Mouse (Mus musculus): ENCODE measurements around the gene Ttc13. TPM values are rescaled to one million over a fixed set of nuclear protein-coding genes. Genes with fewer than 3 reads are reported as not detected.

Ttc13 gene
- polyA plus RNA-seq, 1 experiment from 2014 or later: 59.1 TPM

DNA sequence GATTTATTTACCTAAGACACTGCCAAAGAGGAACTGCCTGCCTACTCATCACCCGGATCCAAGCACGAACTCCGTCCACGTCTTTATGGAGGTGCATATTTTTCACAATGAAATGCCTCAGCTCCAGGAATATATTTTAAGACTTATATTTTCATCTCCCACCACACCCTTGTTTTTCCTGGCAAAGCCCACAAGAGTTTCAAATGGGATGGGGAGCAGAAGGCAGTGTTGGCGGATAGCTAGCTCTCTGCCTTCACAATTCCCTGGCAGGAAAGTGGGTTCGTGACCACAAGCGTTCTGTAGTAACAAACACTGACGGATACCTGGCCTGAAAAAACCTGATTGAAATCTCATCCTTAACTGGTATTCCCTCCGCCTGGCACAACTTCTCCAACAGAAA, 60.0 kb downstream of the Ttc13 start:
- Histone ChIP-seq H3K36me3 (ENCODE audit: control insufficient read depth, insufficient read depth, low read length) (no peaks in the 10 kb centered on the region), H3K27me3 (ENCODE audit: control insufficient read depth, insufficient read depth, low read length) (no peaks in the 10 kb centered on the region), H3K4me2 (replicated peaks; ENCODE audit: low read depth, low read length) (peak overlapping the region; percentile 83), H3K9ac (ENCODE audit: low read depth, low read length) (peak overlapping the region; percentile 95), H3K4me1 (replicated peaks; ENCODE audit: control insufficient read depth, insufficient read depth, low read length) (peaks cover 5% of the 10 kb centered on the region; the same call in 1 of the 2 replicates), H3K4me3 (ENCODE audit: low read depth, low read length) (peak overlapping the region; percentile 86), H3K27ac (ENCODE audit: low read depth, low read length) (no peak overlapping the region), H3K9me3 (ENCODE audit: control insufficient read depth, low read length) (no peaks in the 10 kb centered on the region)
- no peak for DNase-seq (ENCODE audit: low spot score)
- WGBS: 58% methylated on average over 9 of the region's 9 CpGs
- ATAC-seq (ENCODE audit: low FRiP score): no peak

DNA sequence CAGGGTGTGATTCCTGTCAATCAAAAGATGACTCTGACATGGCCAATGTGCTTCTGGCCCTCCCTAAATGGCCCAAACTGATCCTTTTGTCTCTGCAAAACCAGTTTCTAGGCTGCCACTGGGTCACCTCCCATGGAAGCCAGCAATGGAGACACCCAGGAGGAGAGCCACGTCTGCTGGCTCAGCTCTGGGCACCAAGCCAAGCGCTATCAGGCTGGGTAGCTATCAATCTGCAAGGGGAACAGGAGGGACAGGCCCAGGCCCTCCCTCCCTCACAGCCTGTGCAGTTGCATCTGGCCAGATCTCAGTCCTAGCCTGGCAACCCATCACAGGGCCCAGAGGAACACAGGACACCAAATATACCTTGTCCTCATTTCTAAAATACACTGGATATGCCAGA, 63.4 kb downstream of the Ttc13 start:
- H3K4me1 ChIP-seq (replicated peaks; ENCODE audit: control insufficient read depth, insufficient read depth, low read length): peaks cover 5% of the 10 kb centered on the region; the same call in 1 of the 2 replicates
- no peaks in the 10 kb centered on the region for H3K9me3 ChIP-seq (ENCODE audit: control insufficient read depth, low read length)
- H3K4me3 ChIP-seq (ENCODE audit: low read depth, low read length): no peak overlapping the region
- H3K27me3 ChIP-seq (ENCODE audit: control insufficient read depth, insufficient read depth, low read length): no peaks in the 10 kb centered on the region
- H3K27ac ChIP-seq (ENCODE audit: low read depth, low read length): no peak overlapping the region
- H3K4me2 ChIP-seq (replicated peaks; ENCODE audit: low read depth, low read length): no peak overlapping the region
- no peak overlapping the region for H3K9ac ChIP-seq (ENCODE audit: low read depth, low read length)
- WGBS: 59% methylated on average over 2 of the region's 2 CpGs
- no peak for ATAC-seq (ENCODE audit: low FRiP score)
- no peak for DNase-seq (ENCODE audit: low spot score)
- H3K36me3 ChIP-seq (ENCODE audit: control insufficient read depth, insufficient read depth, low read length): no peaks in the 10 kb centered on the region

DNA sequence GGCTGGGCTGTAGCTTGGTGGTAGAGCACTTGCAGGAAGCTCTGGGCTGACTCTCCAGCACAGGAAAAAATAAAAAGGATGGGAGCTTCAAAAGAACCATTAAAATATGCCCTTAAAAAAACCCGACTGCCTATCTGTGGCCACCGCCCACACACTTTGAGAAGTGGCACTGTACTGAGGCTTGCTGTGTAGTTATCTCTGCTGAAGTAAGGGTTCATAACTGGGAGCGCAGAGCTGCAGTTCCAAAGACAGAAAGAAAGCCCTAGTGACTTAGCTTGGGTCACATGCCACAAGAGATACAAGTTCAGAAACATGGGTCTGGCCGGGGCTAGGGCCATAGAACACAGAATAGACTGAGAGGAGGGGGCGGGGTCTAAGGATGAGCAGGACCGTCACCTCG, 63.8 kb downstream of the Ttc13 start:
- no peak overlapping the region for H3K4me3 ChIP-seq (ENCODE audit: low read depth, low read length)
- WGBS: 87% methylated on average over 7 of the region's 7 CpGs
- no peak for DNase-seq (ENCODE audit: low spot score)
- no peak overlapping the region for H3K27ac ChIP-seq (ENCODE audit: low read depth, low read length)
- no peaks in the 10 kb centered on the region for H3K9me3 ChIP-seq (ENCODE audit: control insufficient read depth, low read length)
- no peak overlapping the region for H3K4me2 ChIP-seq (replicated peaks; ENCODE audit: low read depth, low read length)
- no peaks in the 10 kb centered on the region for H3K36me3 ChIP-seq (ENCODE audit: control insufficient read depth, insufficient read depth, low read length)
- ATAC-seq (ENCODE audit: low FRiP score): no peak
- H3K27me3 ChIP-seq (ENCODE audit: control insufficient read depth, insufficient read depth, low read length): no peaks in the 10 kb centered on the region
- H3K9ac ChIP-seq (ENCODE audit: low read depth, low read length): no peak overlapping the region
- peaks cover 5% of the 10 kb centered on the region; the same call in 1 of the 2 replicates for H3K4me1 ChIP-seq (replicated peaks; ENCODE audit: control insufficient read depth, insufficient read depth, low read length)

DNA sequence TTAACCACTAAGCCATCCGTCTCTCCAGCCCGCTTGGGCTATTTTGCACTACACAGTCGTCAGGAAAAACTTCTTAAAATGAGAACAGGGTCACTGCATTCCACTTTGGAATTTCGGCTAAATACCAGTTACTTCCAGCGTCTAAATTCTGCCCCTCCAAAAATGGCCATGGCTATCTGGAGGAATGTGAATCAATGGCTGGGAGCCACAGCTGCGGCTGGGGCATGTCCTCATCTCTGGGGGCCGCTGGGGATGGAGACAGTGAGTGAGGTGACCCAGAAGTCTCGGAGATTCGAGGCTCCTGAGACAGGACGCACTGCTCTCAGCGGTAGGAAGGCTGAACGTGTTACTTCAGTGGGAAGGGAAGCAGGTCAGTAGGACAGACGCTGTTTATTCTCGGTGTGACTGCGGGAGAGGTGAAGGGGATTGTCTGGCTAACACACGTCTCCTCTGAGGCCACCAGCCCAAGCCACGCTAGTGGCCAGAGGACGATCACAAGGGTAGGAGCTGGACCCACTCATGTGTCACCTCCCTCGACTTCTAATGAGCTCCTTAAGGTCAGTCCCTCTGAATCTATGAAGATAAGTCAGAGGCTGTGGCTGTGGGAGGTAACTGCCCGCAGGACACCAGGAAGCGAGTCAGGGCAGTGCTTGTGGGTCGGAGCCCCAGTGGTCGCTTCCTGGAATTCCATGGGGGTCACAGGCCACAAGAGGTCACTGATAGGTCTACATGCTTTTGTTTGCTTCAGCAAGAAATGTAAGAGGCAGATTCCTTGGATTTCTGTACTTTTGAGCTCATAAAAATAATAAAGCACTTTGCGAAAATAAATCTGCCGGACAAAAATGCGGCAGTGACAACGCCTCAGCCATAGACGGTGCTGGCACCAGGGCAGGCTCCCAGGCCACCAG, 68.0 kb downstream of the Ttc13 start:
- Histone ChIP-seq H3K4me2 (replicated peaks; ENCODE audit: low read depth, low read length) (no peak overlapping the region), H3K27ac (ENCODE audit: low read depth, low read length) (no peak overlapping the region), H3K36me3 (ENCODE audit: control insufficient read depth, insufficient read depth, low read length) (no peaks in the 10 kb centered on the region), H3K27me3 (ENCODE audit: control insufficient read depth, insufficient read depth, low read length) (no peaks in the 10 kb centered on the region), H3K9ac (ENCODE audit: low read depth, low read length) (no peak overlapping the region), H3K4me1 (replicated peaks; ENCODE audit: control insufficient read depth, insufficient read depth, low read length) (no peaks in the 10 kb centered on the region), H3K9me3 (ENCODE audit: control insufficient read depth, low read length) (no peaks in the 10 kb centered on the region), H3K4me3 (ENCODE audit: low read depth, low read length) (no peak overlapping the region)
- no peak for ATAC-seq (ENCODE audit: low FRiP score)
- no peak for DNase-seq (ENCODE audit: low spot score)
- 59% methylated on average over 28 of the region's 28 CpGs for WGBS

DNA sequence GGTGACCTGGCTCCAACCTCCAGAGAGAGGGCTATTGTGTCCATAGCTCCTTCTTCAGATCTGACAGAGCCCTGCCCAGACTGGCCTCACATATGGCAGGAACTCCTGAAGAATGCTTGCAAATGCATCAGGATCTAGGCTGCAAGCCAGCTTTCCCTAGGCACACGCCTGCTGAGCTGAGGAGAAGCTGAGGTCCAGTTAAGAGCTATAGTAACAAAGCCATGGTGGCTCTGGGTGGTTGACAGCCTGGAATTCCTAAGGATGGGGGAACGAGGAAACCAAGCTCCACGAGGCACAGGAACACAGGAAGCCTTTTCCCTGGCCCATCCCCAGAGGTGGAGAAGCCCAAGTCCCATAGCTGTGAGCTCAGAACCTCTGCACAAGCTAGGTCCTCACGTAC, 69.2 kb downstream of the Ttc13 start:
- H3K9ac ChIP-seq (ENCODE audit: low read depth, low read length): no peak overlapping the region
- H3K4me2 ChIP-seq (replicated peaks; ENCODE audit: low read depth, low read length): no peak overlapping the region
- H3K4me3 ChIP-seq (ENCODE audit: low read depth, low read length): no peak overlapping the region
- H3K27me3 ChIP-seq (ENCODE audit: control insufficient read depth, insufficient read depth, low read length): no peaks in the 10 kb centered on the region
- no peak overlapping the region for H3K27ac ChIP-seq (ENCODE audit: low read depth, low read length)
- 41% methylated on average over 4 of the region's 4 CpGs for WGBS
- no peaks in the 10 kb centered on the region for H3K36me3 ChIP-seq (ENCODE audit: control insufficient read depth, insufficient read depth, low read length)
- H3K4me1 ChIP-seq (replicated peaks; ENCODE audit: control insufficient read depth, insufficient read depth, low read length): peaks cover 3% of the 10 kb centered on the region; the same call in 1 of the 2 replicates
- no peaks in the 10 kb centered on the region for H3K9me3 ChIP-seq (ENCODE audit: control insufficient read depth, low read length)
- ATAC-seq (ENCODE audit: low FRiP score) (no peak), DNase-seq (ENCODE audit: low spot score) (no peak)

DNA sequence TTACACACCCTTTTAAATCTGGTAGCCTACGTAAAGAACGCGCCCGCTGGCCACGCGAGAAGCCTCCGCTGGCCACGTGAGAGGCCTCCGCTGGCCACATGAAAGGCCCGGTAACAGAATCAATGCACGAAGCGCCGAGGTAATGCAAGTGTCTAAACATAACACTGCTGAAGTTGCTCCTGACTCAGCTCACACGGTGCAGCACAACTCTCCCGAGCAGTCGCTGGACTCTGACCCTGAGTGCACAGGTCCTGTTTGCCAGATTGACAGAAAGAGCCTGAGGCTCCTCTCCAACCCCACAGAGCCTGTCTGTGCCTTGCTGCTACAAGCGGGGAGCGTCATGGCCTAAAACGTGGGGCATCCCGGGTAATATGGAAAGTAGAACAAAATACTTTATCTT, 70.0 kb downstream of the Ttc13 start:
- WGBS: 90% methylated on average over 20 of the region's 20 CpGs

DNA sequence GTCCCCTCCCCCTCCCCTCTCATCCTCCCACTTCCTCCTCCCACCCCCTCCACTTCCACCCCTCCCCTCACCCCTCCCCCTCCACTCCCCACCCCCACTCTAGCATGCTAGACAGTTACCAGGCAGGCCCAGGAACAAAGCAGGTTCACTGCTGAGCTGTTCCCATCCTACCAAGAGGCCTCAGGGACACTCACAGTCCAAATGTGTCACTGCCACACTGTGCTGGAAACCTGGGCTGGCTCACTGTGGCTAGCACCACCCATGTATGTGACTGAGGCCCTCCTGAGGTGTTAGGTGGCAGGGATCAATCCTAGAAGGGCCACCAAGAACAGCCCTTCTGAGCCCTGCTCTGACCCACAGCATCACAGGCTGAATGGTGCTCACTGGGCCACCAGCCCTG, 73.5 kb downstream of the Ttc13 start:
- H3K4me1 ChIP-seq (replicated peaks; ENCODE audit: control insufficient read depth, insufficient read depth, low read length): peaks cover 3% of the 10 kb centered on the region; the same call in 1 of the 2 replicates
- no peaks in the 10 kb centered on the region for H3K9me3 ChIP-seq (ENCODE audit: control insufficient read depth, low read length)
- H3K4me2 ChIP-seq (replicated peaks; ENCODE audit: low read depth, low read length): no peak overlapping the region
- peak overlapping the region; percentile 37; the same call in 1 of the 2 replicates for H3K9ac ChIP-seq (ENCODE audit: low read depth, low read length)
- no peak overlapping the region for H3K4me3 ChIP-seq (ENCODE audit: low read depth, low read length)
- H3K27ac ChIP-seq (ENCODE audit: low read depth, low read length): no peak overlapping the region
- ATAC-seq (ENCODE audit: low FRiP score): peak; percentile 59; the same call in 1 of the 2 replicates
- DNase-seq (ENCODE audit: low spot score): no peak
- no peaks in the 10 kb centered on the region for H3K36me3 ChIP-seq (ENCODE audit: control insufficient read depth, insufficient read depth, low read length)
- no peaks in the 10 kb centered on the region for H3K27me3 ChIP-seq (ENCODE audit: control insufficient read depth, insufficient read depth, low read length)

More for the DNA sequence above, 70.0 kb downstream of the Ttc13 start:
- Histone ChIP-seq H3K27ac (ENCODE audit: low read depth, low read length) (no peak overlapping the region), H3K36me3 (ENCODE audit: control insufficient read depth, insufficient read depth, low read length) (no peaks in the 10 kb centered on the region), H3K27me3 (ENCODE audit: control insufficient read depth, insufficient read depth, low read length) (no peaks in the 10 kb centered on the region), H3K4me1 (replicated peaks; ENCODE audit: control insufficient read depth, insufficient read depth, low read length) (peaks cover 3% of the 10 kb centered on the region; the same call in 1 of the 2 replicates), H3K4me2 (replicated peaks; ENCODE audit: low read depth, low read length) (no peak overlapping the region), H3K9ac (ENCODE audit: low read depth, low read length) (no peak overlapping the region), H3K4me3 (ENCODE audit: low read depth, low read length) (no peak overlapping the region), H3K9me3 (ENCODE audit: control insufficient read depth, low read length) (no peaks in the 10 kb centered on the region)
- DNase-seq (ENCODE audit: low spot score) (no peak), ATAC-seq (ENCODE audit: low FRiP score) (no peak)

DNA sequence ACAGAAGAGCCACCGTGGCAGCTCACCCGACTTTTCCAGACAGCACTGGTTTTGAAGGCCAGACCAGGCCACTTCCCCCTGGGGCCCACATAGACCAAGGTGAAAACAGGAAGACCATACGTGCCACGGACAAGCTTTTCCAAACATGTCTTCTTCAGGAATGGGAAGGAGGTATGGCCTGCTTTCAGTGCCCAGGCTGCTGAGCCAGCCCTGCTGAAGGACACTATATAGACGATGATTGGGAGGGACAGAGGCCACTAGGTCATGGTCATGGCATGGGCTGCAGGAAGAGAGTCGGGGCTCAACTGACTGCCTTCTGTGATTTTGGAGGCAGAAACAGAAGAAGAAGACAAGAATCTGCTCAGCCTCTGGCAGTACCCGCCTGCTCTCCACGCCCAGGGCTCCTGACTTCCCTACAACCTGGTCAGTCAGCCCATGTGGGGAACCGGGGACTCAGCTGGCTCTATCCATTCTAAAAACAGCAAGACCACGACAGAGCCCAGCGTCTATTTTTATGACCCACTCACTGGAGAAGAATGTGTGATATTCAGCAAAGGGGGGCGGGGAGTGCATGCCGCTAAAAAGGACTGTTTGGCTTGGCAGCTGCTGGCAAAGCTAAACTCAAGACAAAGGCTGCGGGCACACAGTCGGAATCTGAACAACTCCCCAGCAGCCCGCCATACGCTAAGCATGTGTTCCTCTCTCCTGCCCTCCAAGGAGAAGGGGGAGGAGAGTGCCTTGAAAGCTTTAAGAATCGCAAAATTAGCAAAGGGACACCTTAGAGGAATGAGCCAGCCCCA, 78.0 kb downstream of the Ttc13 start:
- no peak for DNase-seq (ENCODE audit: low spot score)
- 76% methylated on average over 18 of the region's 18 CpGs for WGBS

More for the DNA sequence above, 78.0 kb downstream of the Ttc13 start:
- Histone ChIP-seq H3K27ac (ENCODE audit: low read depth, low read length) (no peak overlapping the region), H3K4me2 (replicated peaks; ENCODE audit: low read depth, low read length) (no peak overlapping the region), H3K4me3 (ENCODE audit: low read depth, low read length) (no peak overlapping the region), H3K4me1 (replicated peaks; ENCODE audit: control insufficient read depth, insufficient read depth, low read length) (peaks cover 3% of the 10 kb centered on the region; the same call in 1 of the 2 replicates), H3K9me3 (ENCODE audit: control insufficient read depth, low read length) (no peaks in the 10 kb centered on the region), H3K36me3 (ENCODE audit: control insufficient read depth, insufficient read depth, low read length) (no peaks in the 10 kb centered on the region), H3K9ac (ENCODE audit: low read depth, low read length) (no peak overlapping the region; the same call in 1 of the 2 replicates), H3K27me3 (ENCODE audit: control insufficient read depth, insufficient read depth, low read length) (no peaks in the 10 kb centered on the region)
- no peak for ATAC-seq (ENCODE audit: low FRiP score)

Measured in hindbrain, embryonic 11.5 days (tissue).